Mouse (Mus musculus) layer of hippocampus, postnatal 36 days (tissue): ENCODE data around the gene Eln. TPM values are rescaled to one million over a fixed set of nuclear protein-coding genes. Genes with fewer than 3 reads are reported as not detected.

ENCODE experiments used
- DNase-seq, 2 experiments: peaks; one replicate each; pipeline ENCODE4 v3.0.0; 2022
- total RNA-seq, 2 experiments: library from RNA; stranded (reverse); gene quantifications; 2 replicates each; pipeline ENCODE4 v1.2.3; 2021

Gene Eln
- total RNA-seq, result 10 to 100 TPM in 1 of 2 experiments, 1 to 10 TPM in 1; 8.9 to 11.4 TPM

DNA sequence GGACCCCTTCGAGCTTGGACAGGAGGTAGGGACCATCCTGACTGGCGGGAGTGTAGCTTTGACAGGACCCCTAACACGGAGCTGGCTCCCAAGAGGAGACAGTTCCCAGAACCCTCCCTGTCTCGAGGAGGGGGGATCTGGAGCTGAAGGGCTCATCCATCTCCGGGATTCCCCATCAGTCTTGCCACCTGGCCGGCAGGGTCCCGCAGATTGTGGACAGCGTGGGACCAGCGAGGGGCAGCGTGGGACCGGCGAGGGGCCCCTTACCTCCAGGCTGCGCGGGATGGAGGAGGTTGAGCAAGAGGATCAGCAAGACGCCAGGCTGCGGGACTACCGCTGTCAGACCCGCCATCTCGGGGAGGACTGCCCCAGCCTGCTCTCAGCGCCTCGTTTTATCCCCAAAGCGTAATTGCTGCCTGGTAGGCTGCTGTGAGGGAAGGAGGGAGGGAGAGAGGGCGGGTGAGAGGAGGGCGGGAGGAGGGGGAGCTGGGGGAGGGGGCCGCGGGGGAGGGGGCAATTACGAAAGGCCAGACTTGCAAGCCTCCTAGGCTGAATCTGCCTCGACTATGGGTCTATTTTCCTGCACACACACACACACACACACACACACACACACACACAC is at the start of gene Eln:
Gene Eln, minus strand, starts transcription at position 434 of the 622 bp plus-strand sequence.
- peak; percentile 14 to 36 for DNase-seq

DNA sequence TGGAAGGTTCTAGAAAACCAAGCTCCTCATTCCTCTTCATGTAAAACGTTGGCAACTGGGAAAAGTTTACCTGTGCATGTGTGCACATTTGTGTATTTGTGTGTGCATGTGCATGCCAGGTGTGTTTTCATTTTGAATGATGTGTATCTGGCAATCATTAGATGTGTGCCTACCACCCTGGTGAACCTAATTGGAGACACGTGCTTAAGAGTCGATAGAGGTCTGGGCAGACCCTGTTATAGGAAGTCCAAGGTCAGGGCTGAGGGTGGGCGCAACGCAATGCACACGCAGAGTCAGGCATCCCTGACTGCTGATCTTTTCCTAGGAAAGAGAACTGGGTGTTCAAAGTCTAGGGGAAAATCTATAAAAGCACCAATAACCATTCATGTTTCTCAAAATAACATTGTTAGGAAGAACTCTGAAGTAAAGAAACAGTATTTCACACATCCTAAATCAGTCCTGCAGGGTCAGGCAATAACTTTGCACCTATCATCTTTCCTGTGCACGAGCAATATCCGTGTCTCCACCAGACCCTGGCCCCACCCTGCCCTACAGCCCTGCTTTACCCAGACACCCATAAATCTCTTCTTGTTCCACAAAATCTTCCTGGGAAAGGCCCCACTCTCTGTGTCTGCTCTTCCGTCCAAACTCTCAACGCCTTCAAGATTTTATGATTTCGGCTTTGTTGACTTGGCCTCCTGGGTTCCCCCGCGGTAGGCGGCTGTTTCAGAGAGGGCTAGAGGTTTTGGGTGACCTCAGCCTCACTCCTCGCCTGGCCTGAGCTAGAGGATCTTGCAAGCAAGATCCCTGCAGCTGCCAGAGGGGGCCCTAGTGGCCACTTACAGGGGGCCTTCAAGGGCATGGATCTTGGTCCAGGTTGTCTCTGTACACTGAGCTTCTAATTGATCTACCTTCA is 43.2 kb upstream of the Eln start:
- DNase-seq, result no peak

DNA sequence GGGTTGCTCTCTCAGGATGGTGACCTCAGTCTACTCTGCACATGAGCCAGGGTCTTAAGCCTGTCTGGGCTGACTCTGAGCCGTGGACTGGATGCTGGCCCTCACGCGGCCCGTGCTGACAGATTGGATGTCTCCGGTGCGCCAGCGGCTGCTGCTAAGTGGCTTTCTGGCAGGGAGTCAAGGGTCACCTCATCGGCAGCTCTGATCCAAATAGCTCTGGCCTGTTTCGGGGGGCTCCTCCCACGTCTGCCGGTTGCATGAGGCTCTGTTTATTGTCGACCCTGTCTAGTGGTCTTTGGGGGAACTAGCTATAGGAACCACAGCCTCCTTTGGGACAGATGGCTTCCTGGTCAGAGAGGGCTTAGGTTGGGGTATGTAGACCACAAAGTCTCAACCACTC is 41.1 kb upstream of the Eln start:
- no peak for DNase-seq

DNA sequence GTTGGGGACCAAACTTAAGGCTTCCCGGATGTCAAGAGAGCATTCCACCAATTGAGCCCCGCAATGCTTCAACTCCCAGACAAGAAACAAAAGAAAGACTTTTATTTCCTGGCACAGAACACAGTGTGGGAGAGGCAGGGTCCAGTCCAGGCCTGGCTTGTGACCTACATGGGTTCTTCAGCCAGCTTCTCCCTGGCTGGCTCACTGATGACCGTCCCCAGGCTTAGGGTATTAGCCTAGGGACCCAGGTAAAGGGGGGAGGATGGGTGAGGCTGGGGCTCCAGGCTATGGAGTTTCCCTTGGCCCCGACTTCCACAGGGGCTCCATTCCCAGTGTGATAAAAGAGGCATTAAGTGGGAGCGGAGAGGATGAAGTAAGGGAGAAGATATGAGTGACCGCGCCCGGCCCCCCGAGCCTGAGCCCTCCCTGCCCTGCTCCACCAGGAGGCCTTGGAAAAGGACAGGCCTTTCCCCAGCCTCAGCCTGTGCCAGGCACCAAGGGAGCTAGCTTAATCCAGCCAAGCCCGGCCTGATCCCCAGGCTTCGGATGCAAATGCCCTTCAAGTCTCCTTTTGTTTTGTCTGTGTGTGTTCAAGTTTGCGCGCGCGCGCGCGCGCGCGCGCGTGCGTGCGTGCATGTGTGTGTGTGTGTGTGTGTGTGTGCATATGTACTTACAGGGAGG is 38.7 kb upstream of the Eln start:
- DNase-seq, result no peak

DNA sequence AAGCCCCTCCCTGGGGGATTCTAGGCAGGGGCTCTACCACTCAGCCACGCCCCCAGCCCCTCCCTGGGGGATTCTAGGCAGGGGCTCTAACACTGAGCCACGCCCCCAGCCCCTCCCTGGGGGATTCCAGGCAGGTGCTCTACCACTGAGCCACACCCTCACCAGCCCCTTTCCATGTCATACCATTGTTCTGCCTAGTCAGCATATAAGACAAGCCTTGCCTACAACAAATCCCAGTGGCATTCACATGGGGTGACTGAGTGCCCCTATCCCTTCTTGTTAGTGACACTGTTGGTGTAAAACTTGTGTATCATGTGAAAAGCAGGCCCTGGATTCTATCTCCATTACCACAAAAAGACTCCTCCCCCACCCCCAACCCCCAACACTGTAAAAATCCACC is 36.7 kb upstream of the Eln start:
- DNase-seq, result no peak

DNA sequence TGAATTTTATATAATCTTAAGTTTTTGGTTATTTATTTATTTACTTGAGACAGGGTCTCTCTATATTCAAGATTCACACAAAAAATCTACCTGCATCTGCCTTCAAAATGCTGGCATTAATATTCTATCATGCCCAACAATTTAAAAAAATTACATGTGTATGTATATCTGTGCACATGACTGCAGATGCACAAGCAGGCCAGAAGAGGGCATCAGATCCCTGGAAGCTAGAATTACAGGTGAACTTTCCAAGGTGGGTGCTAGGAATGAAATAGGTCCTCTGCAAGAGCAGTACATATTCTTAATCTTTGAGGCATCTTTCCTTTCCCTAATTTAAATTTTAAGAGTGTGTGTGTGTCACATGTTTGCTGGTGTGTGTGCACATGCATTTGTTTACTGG is 33.8 kb upstream of the Eln start:
- DNase-seq, result no peak

DNA sequence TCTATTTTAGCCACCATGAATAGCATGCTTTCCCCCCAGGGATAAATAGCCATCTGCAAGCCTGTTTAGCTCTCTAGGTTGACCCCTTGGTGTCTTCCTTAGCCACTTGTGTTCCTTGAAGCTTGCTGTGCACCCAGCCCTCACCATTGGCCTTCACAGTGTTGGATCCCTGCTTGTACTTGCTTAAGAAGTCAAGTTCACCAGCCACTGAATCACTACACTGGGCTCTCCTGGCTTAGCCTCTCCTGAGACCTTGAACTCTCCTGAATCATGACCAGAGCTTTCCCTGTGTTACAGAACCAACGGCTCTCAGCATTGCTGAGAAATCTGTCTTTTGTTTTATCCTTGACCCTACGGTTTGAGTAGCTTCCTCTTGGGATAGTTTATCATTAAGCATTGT is 33.0 kb upstream of the Eln start:
- no peak for DNase-seq

DNA sequence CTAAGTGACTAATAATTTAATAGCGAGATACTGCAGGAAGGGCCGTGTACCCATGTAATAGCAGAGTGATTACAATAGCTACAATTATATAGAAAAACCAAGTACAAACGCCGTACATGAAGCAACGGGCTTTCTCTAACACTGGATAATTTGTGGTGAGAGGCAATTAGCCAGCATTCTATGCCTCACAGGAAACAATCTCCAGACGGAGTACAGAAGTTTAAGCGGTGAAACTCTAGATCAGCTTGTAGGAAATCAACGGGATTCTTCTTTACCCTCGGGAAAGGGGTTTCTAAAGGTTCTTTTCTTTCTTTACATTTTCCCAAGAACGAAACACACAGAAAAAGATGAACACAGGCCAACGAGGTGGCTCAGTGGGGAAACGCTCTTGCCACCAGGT is 29.4 kb upstream of the Eln start:
- no peak for DNase-seq

DNA sequence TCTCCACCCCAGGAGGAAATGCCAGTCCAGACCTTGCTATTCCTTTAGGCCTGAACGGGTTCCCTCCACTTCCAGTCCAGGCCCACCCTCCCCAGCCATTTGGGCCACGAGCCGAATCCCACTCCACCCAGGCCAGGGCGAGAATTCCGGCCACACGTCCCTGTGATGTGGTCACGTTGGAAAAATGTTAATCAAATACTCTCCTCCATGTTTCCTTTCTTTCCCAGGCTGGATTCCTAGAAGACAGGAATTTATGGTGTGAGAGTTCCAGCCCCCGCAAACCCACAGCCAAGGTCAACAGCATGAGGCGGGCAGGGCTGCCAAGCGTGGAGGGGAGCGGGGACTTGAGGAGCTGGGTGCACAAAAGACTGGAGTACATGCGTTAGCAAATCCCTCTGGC is 25.4 kb upstream of the Eln start:
- DNase-seq, result no peak

DNA sequence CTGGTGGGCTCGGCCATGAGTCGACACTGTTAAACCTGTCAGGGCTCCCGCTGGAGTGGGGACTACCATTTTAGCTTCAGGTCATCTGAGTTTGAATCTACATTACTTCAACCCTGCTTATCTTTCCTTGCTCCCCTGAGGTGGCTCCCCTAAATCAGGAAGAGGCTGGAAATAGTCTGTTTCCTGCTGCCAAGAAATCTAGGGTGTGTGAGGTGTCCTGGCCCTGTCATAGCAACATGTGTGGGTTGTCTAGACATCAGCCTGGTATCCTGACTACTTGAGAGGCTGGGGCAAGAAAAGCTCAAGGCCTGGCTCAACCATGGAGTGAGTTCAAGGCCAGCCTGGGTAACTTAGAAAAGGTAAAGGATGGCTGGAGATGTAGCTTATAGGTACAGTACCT is 24.6 kb upstream of the Eln start:
- no peak for DNase-seq

DNA sequence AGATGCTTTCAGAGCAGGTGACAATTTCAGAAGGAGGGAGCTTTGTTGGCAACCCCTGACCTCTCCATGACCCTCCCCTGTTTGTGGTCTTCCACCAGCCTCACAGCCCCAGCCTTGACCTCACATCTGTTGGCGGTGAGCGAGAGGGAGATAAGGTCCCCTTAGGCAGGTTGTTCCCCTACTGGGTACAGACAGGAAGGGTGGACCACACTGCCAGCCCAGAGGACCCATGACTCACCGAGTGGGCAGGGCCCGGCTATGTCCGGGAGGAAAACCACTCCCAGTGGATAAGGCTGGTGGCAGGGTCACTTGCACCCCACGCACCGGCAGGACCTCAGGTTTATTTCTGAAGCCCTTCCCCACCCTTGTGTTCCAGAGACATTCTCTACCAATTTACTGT is 22.1 kb upstream of the Eln start:
- DNase-seq, result no peak

DNA sequence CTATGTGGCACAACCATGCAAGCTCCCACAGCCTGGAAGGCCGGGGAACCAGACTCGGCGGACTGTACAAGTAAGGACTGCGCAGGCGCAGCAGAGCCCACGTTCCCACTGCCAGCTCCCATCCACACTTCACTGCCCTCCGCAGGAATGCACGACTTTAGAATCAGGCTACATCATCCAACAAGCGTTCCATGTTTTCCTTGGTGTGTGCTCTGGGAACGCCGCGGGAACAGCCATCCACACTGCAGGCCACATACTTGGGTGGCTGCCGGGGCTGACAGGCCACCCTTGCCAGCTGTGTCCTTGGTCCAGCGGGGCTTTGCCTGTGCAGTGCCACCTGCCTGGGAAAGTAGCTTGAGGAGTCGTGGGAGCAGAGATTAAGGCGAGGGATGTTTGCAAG is 18.3 kb upstream of the Eln start:
- no peak for DNase-seq

DNA sequence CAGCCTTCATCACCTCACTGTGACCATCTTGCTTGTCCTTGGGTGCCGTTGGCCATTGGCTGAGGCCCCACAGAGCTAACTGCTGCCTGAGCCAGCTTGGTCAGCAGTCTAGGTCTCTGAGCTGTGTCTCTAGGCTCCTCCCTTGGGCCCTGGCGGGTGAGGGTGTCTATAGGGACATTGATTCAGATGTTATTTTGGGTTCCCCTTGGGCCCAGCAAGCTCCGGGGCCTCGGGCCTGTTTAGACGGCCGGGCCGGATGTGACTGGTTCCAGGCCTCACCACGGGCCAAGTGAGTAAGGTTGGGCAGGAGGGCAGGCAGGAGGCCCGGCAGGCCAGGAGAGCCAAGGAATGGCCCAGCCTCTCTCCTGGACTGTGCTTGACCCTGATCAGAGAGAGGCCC is 16.2 kb upstream of the Eln start:
- no peak for DNase-seq

DNA sequence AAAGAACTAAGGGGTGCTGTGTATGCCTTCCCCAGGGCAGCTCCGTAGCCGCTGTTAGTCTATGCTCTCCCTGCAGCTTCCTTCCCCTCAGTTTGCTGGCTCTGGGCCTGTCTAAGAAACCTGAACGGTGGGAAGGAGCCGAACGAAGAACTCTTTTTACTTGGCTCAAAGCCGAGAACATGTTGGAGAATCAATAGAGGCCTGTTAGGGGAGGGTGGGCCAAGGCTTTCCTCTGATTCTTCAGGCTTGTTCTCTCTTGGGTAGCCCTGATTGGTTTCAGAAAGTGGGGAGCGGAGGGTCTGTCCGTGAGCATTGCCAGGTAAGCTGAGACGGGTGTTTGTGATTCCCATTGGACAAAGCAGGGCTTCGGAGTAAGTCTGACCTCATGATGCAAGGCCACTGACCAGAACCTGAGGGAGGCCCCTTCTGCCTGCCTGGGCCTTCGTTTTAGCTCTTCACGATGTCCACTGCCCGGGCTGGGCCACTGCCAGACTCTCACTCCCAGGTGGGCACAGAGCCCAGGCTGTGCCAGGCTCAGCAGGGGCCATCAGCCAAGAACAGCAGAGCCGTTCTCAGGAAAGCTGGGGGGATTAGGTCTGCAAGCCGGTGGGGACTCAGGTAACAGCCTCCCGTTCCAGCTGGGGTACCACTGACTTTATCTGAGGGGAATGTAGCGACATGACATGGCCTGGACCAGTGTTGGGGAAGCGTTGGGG is 14.4 kb upstream of the Eln start:
- DNase-seq, result peak; percentile 32 to 33

DNA sequence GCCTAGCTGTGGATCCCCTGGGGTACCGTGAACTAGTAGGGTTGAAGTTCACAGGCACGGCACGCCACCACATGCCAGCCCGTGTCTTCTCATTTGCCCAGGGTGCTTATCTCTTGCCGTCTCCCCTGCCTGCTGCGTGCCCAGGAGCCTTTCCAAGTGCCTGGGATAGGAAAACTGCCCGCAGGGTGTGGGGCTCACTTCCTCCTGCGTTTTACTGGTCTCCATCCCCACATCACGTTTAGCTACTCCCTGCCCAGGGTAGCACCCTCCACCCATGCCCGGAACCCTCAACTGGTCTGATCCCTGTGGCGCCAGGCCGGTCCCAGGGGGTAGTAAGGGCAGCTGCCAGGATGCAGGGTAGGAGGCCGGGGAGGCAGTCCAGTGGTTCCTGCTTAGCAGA is 8.9 kb upstream of the Eln start:
- no peak for DNase-seq

DNA sequence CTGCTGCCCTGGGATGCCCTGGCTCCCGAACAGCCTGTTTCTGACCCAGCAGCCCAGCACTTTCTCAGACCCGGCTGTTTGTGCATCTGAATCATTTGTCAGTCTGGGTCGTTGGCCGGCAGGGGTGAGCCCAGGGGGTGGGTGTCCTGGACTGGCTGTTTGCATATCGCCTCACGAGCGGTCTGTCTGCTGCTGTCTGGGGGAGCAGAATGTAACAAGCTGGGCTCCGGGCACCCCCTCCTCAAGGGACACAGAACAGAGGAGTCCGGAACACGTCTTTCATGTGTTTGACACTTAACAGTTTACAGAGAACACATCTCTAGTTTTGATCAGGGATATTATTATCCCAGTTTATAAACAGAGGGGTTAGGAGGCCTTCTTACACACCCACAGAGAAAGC is 7.0 kb upstream of the Eln start:
- no peak for DNase-seq

DNA sequence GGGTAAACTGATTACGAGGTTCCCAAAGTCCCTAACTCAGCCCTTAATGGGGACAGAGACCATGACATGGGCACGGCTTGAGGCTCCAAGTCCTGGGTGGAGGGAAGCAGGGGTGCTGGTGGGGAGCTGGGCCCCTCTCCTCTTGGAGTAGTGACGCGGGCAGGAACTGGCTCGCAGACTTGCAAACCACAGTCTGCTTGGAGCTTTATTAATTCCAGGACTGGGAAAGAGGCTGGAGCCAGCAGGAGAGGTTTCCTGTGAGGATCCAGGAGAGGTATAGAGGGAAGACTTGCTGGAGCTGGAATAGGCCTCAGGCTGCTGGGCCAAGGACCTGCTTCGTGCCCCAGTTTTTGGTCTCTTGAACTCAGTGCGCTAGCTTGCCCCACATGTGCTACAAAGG is 3.3 kb upstream of the Eln start:
- no peak for DNase-seq

DNA sequence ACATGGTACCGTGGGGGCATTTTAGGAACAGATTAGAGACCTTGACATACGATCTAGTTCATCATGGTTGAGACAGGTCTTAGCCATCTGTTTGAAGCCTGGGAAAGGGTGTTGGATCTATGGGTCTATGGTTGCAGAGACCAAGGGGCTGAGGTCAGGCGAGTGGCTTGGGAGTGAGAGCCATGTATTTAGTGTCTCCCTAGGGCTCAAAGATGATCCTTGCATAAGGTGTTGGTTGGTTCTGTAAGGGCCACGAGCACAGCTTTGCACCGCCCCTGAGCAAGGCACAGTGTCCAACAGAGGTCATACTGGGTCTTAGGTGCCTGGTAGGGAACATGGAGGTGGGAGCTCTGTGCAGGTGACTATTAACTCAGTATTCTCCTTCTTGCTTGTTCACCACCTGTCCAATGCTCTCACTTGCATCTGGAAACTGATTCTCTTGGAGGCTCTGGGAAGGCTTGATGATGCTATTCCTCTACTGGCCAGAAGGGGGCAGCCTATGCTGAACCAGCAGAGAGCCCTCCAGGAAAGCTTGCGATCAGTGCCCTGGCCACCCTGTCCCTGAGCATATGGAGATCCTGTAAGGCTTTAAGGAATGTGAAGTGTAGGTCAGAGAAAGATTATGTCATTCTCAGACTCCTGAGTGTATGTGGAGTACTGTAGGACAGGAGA is 960 bp upstream of the Eln start:
- peak; percentile 48 to 57 for DNase-seq

DNA sequence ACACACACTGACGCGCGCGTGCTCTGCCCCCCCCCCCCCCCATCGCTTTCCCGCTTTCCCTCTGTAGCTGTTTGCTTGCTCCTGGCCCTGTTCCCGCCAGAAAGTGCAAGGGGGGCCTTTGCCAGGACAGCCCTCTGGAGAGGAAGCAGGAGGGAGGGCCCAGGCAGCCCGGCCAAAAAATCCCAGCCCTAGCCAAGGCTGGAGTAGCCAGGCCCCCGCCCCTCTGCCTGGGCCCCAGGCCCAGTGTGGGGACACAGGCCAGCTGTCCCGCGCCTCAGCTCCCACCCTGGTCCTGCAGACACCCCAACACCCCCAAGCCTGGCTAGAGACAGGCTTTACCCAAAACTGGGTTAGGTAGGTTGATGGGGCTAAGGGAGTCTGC is 380 bp upstream of the Eln start:
- DNase-seq, result peak; percentile 69 to 75

DNA sequence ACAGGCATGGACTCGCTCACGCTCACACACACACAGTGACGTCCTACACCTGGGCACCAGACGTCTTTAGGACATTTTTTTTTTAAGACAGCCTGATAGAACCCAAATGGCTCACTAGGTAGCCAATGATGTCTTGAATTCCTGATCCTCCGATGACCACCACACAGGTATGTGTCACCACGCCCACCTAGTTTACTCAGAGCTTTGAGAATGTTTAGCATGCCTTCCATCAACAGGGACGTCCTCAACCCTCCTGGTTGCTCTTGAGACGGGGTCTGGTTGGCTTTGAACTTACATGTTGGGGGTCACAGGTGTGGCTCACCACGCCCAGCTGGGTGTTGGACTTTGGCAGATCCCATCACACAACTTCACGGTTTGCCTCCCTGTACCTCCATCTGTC is 922 bp downstream of the Eln start:
- DNase-seq, result no peak

DNA sequence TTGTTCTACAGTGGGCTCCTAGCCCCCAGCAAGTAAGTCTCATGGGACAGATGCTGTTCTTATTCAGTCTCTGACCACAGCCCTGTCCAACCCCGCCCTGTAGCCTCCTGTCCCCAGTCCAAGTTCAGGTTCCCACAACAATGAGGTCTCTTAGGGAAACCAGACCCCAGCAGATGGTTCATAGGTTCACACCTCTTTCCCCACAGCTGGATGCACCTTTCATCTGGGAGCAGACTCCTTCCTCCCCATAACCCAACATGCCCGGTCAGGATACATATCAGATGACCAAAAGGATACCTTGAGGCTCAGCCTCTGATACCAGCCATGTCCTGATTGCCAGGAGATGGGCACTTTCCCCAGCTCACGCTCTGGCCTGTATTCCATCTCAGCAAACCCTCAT is 1.3 kb downstream of the Eln start:
- no peak for DNase-seq

DNA sequence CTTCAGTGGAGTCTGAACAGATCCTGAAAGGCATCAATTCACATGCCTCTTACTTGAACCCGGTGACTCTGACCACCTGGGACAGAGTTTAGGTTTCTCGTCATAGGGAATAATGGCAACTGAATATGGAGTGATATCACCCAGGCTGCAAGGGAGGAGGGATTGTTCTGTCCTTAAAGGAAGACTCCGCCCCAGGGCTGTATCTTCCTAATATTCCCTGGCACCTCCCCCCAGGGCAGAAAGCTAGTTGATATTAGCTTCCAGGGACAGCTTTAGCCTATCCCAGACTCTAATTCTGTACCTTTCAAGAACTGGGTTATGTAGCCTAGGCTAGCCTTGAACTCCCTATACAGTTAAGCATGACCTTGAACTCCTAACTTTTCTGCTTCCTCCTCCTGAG is 2.1 kb downstream of the Eln start:
- no peak for DNase-seq
